ENCODE assay signal across 22 mouse cellular contexts in the genomic region with DNA sequence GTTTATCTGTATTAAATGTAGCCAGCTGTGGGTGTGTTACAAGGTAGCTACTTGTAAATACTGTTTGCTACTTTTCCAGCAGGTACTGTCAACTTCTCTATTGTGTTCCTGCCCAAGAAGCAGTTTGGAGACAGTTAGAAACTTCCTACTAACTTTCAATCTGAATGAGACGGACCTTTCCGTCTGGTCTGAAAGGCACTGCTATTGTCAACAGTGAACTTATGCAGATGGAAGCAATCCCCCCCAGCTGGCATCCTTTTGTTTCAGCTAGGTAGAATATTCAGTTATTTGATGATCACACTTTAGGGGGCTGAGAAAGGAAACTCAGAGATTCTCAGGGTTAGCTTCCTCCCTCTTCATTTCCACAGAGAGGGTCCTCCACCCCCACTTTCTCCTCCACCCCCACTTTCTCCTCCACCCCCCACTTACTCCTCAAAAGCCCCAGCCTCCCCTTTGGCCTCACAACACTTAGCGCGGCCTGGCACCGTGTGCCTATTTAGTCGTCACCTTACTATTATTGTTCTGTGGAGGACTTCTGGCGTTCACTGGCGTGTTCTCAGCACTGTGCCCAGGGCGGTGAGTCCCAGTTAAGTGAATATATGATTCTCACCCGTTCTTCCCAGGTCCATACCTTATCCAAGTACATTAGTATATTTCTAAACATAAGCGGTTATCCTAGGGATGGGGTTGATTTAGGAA.
DNase-seq lines count a peak whose midpoint lies in the region; ATAC-seq and TF ChIP-seq lines count a peak whose summit lies in the region.
"Had no signal": no experiment of that assay in that cellular context is flagged by ENCODE, and none has a peak within 500 bp of the region (broad histone marks: within the 10 kb centered on the region; RNA-seq: fewer than 3 reads in every experiment).

No protein-coding gene starts in this region.

- peaks cover 11% of the 10 kb centered on the region for H3K4me1 ChIP-seq in heart, adult 2 months (ENCODE audit: control insufficient read depth, insufficient read depth, low read length)
- H3K4me1 ChIP-seq in heart, embryonic 13.5 days: peaks cover 76% of the 10 kb centered on the region

- intact Hi-C loops in heart, adult 2 months (cut with DNase I): loop anchor here (2.0 kb wide), 1 partner anchor 16 kb away; no protein-coding TSS in a partner anchor

- H3K27ac ChIP-seq in heart, adult 2 months: peak overlapping the region; percentile 98
- peak overlapping the region; percentile 100 for H3K27ac ChIP-seq in heart, embryonic 13.5 days (replicated peaks)
- H3K27ac ChIP-seq: hindbrain, embryonic 10.5 days; liver, embryonic 12.5 days; midbrain, embryonic 13.5 days had no signal

- 37% methylated on average over 11 of the region's 11 CpGs for WGBS in heart, adult 2 months
- 19% methylated on average over 11 of the region's 11 CpGs for WGBS in heart, embryonic 13.5 days

- TF ChIP-seq POLR2A in heart, adult 2 months (IDR thresholded peaks at IDR 0.05; ENCODE audit: insufficient read depth, low read depth, low read length): no peak

- no peak for ATAC-seq in heart, embryonic 13.5 days (ENCODE audit: extremely low read depth, insufficient number of reproducible peaks, low FRiP score, low TSS enrichment)
- ATAC-seq: activated CD4-positive, CD25-positive, alpha-beta regulatory T cell, adult 4 months; forebrain, embryonic 14.5 days; inflammation-experienced regulatory T-cells, adult 6 months; liver, embryonic 12.5 days; midbrain, embryonic 13.5 days had no signal

- no peaks in the 10 kb centered on the region for H3K9me3 ChIP-seq in heart, embryonic 13.5 days
- H3K9me3 ChIP-seq: hindbrain, embryonic 10.5 days; liver, embryonic 12.5 days; midbrain, embryonic 13.5 days had no signal

- TF ChIP-seq EP300 in heart, adult 2 months (IDR thresholded peaks at IDR 0.05; ENCODE audit: insufficient read depth, low read depth, low read length): no peak

- peaks cover 11% of the 10 kb centered on the region for H3K36me3 ChIP-seq in heart, adult 2 months (ENCODE audit: control insufficient read depth, insufficient read depth, low read length)
- no peaks in the 10 kb centered on the region for H3K36me3 ChIP-seq in heart, embryonic 13.5 days
- H3K36me3 ChIP-seq: hindbrain, embryonic 10.5 days; liver, embryonic 12.5 days; midbrain, embryonic 13.5 days had no signal

- peak overlapping the region; percentile 88 for H3K4me2 ChIP-seq in heart, embryonic 13.5 days
- H3K4me2 ChIP-seq: midbrain, embryonic 13.5 days had no signal

- no peak for TF ChIP-seq CTCF in heart, adult 2 months (IDR thresholded peaks at IDR 0.05)

- H3K79me2 ChIP-seq in heart, adult 2 months (replicated peaks; ENCODE audit: control insufficient read depth, insufficient read depth, low read length): peaks cover 4% of the 10 kb centered on the region; the same call in 1 of the 2 replicates

- peak overlapping the region; percentile 21 for H3K9ac ChIP-seq in heart, adult 2 months (ENCODE audit: low read depth, low read length)
- peak overlapping the region; percentile 97 for H3K9ac ChIP-seq in heart, embryonic 13.5 days
- H3K9ac ChIP-seq: liver, embryonic 12.5 days; midbrain, embryonic 13.5 days had no signal

- H3K27me3 ChIP-seq in heart, adult 2 months (ENCODE audit: control insufficient read depth, insufficient read depth, low read length): no peaks in the 10 kb centered on the region
- no peaks in the 10 kb centered on the region for H3K27me3 ChIP-seq in heart, embryonic 13.5 days (replicated peaks)

- DNase-seq in heart, adult 2 months: peak in 1 of 2 experiments; percentile 45
- DNase-seq in heart, adult 8-10 months (ENCODE audit: low spot score): no peak
- peak; percentile 37 for DNase-seq in testis, postnatal 14 days (ENCODE audit: low spot score)
- DNase-seq in testis, postnatal 10 days (ENCODE audit: low spot score): no peak
- DNase-seq in urinary bladder, adult 18-20 months (ENCODE audit: low spot score in 2 of 2): no peak
- no peak for DNase-seq in kidney, postnatal 36 days
- DNase-seq in retina, embryonic 14.5 days (ENCODE audit: low spot score): no peak
- DNase-seq: B cell, adult 2 months; cerebellum, adult 11 months; cerebellum, postnatal 36 days; kidney, postnatal 10 days; layer of hippocampus, postnatal 36 days; lung, postnatal 36 days; right cerebral cortex, postnatal 4 days; thymus, postnatal 4 days had no signal

- H3K4me3 ChIP-seq in heart, adult 2 months: no peak overlapping the region
- H3K4me3 ChIP-seq in heart, embryonic 13.5 days: no peak overlapping the region
- H3K4me3 ChIP-seq: hindbrain, embryonic 10.5 days; liver, embryonic 12.5 days; midbrain, embryonic 13.5 days had no signal
